Mouse (Mus musculus) olfactory bulb, adult 2 months (tissue): ENCODE results near the gene Rnf141.

Experiments
- CTCF ChIP-seq: fragments of 200-500 bp; IDR thresholded peaks from 2 replicates; pipeline ENCODE4 v1.5.1; 2012; ENCODE audit warnings: low read depth, mild to moderate bottlenecking, low read length, moderate library complexity; ENCODE audit not compliant: insufficient read depth
- POLR2A ChIP-seq: fragments of 200-500 bp; IDR thresholded peaks from 2 replicates; pipeline ENCODE4 v1.6.1; 2012; ENCODE audit warnings: mild to moderate bottlenecking, low read depth, low read length, moderate library complexity; ENCODE audit not compliant: insufficient read depth

DNA sequence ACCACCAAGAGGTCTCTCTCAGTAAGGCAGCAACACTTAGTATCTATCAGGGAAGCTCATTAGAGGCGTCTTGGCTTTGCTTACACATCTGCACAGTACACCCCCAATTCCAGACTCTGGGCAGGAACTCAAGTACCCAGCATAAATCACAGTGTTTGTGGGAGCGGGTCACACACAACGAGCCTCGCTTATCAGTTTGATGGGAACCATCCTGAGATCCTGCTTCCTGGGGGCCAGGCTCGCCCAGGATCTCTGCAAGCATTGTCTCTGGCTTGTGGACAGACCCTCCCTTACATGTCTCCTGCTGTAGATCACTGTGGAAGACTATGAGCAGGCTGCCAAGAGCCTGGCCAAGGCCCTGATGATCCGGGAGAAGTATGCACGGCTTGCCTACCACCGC lies 53.4 kb downstream of the Rnf141 start:
- TF ChIP-seq CTCF = no peak
- TF ChIP-seq POLR2A = no peak
